In genomic region chr14:77448001-77448400, GRCm38 (mm10) we compare ENCODE assay signal across 15 mouse cellular contexts.
"Had no signal": no experiment of that assay in that cellular context is flagged by ENCODE, and none has a peak within 500 bp of the region (broad histone marks: within the 10 kb centered on the region; RNA-seq: fewer than 3 reads in every experiment).

No protein-coding gene starts in this region.

- H3K27me3 ChIP-seq: kidney, embryonic 15.5 days; liver, embryonic 13.5 days; midbrain, embryonic 12.5 days had no signal

- DNase-seq: kidney, adult 2 months; kidney, postnatal 14 days; liver, embryonic 13.5 days; lung, embryonic 14.5 days; right cerebral cortex, adult 18-20 months; right cerebral cortex, postnatal 25 days; thymus, adult 18-20 months; thymus, postnatal 14 days had no signal

- H3K4me2 ChIP-seq: kidney, embryonic 15.5 days; liver, embryonic 13.5 days; lung, embryonic 14.5 days; midbrain, embryonic 12.5 days had no signal

- H3K4me1 ChIP-seq: kidney, embryonic 15.5 days; liver, embryonic 13.5 days; midbrain, embryonic 12.5 days had no signal

- H3K36me3 ChIP-seq: kidney, embryonic 15.5 days; limb, embryonic 10.5 days; liver, embryonic 13.5 days; midbrain, embryonic 12.5 days had no signal

- H3K9ac ChIP-seq: kidney, embryonic 15.5 days; liver, embryonic 13.5 days; lung, embryonic 14.5 days; midbrain, embryonic 12.5 days had no signal

- H3K9me3 ChIP-seq: kidney, embryonic 15.5 days; limb, embryonic 10.5 days; liver, embryonic 13.5 days; midbrain, embryonic 12.5 days had no signal

- H3K4me3 ChIP-seq: kidney, embryonic 15.5 days; left cerebral cortex, adult 2 months; limb, embryonic 10.5 days; liver, embryonic 13.5 days; megakaryocyte, embryonic 14.5 days; midbrain, embryonic 12.5 days had no signal

- ATAC-seq: intestine, embryonic 16.5 days; midbrain, embryonic 16.5 days had no signal

- H3K27ac ChIP-seq: kidney, embryonic 15.5 days; left cerebral cortex, adult 2 months; limb, embryonic 10.5 days; liver, embryonic 13.5 days; midbrain, embryonic 12.5 days had no signal
